Mouse (Mus musculus) cerebellum, adult 8-10 months (tissue): ENCODE data around the gene Eno1.
"Not testable (repeated sequence)": the region's sequence is repeated elsewhere in the genome, so short reads cannot be mapped to it uniquely, and the experiment has no call there.

Experiments used
- DNase-seq: peaks from one replicate; pipeline ENCODE4 v3.0.0; 2022

The Eno1 gene

GRCm38 (mm10) chr4:150282631-150283334 lies 46.3 kb downstream of the Eno1 start:
- no peak for DNase-seq

DNA sequence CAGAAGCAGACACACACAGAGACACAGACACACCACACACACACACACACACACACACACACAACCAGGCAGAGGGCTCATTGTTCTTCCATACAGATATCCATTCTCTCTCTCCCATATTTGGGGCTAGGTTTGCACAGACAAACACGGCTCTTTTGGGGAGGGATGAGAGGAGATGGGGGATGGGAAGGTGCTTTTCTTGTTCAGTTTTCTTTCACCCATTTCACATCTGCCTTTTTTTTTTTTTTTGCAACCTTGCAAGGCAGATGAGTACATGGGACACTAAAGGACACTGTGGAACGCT lies 46.8 kb downstream of the Eno1 start:
- no peak for DNase-seq

DNA sequence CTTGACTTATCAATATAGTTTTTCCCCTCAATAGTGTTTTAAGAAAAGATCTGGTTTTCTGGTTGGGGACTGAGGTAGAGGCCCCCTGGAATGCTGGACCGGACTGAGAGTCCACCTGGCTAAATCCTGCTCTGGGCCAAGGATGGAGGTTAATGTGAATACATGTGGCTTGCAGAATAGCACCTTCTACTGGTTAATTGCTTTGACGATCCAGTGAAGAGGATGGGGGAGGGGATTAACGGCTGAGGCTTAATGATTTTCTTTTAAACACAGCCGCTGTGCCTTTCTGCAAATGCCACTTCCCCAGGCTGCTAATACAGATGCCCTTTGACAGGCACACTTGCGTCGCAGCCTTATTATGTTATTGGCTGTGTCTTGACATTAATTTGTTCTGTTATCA lies 47.5 kb downstream of the Eno1 start:
- DNase-seq: peak; percentile 28

DNA sequence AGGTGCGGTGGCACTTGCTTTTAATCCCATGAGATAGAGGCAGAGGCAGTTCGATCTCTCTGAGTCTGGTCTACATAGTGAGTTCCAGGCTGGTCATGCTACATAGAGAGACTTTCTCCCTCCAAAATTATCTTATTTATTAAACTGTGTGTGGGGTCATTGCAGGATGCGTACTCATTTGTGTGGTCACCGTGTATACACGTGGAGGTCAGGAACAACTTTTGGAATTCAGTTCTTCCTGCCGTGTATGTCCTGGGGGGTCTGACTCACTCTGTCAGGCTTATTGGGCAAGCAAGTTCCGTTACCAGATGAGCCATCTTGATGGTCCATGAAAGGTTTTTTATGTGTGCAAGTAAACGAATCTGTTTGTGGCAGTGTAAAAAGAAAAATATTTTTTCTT lies 50.5 kb downstream of the Eno1 start:
- no peak for DNase-seq

GRCm38 (mm10) chr4:150287463-150287862 lies 50.9 kb downstream of the Eno1 start:
- DNase-seq: not testable (repeated sequence)

DNA sequence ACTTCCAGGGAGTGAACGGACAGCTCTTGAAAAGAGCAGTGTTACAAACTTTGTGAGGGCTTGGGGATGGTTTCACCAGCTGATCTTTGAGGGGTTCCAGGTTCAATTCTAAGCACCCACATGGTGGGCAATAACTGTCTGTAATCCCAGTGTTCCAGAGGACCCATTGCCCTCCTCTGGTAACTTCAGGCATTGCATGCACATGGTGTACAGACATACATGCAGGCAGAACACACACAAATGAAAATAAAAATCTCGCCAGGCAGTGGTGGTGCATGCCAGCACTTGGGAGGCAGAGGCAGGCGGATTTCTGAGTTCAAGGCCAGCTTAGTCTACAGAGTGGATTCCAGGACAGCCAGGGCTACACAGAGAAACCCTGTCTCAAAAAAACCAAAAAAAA lies 55.4 kb downstream of the Eno1 start:
- DNase-seq: no peak

GRCm38 (mm10) chr4:150294870-150295269 lies 58.3 kb downstream of the Eno1 start:
- no peak for DNase-seq

DNA sequence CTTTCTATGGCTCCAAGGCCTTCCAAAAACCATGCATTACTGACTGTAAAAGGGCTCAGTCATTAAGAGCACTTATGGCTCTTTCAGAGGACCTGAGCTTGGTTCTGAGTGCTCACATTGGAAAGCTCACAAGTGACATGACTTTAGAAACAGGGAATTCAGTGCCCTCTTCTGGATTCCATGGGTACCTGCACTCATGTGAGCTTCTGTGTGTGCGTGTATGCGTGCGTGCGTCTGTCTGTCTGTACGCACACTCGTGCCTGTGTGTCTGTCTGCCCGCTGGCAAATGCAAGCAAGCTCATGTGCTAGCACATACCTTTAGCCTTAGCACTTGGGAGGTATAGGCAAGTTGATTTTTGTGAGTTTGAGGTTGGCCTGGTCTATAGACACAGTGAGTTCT lies 59.4 kb downstream of the Eno1 start:
- no peak for DNase-seq
